Mouse (Mus musculus) C2C12 (cell line): ENCODE data around the gene Laptm5.

Source experiments
- CEBPB ChIP-seq: IDR thresholded peaks from one replicate; pipeline ENCODE4 v1.6.1; 2011; ENCODE audit warnings: low read depth, mild to moderate bottlenecking, control low read depth, moderate library complexity
- CTCF ChIP-seq: IDR thresholded peaks from one replicate; pipeline ENCODE4 v1.5.1; 2011; ENCODE audit not compliant: control insufficient read depth, insufficient read depth, insufficient read length
- USF1 ChIP-seq: IDR thresholded peaks from one replicate; pipeline ENCODE4 v1.6.1; 2011; ENCODE audit warnings: low read depth, mild to moderate bottlenecking, control low read depth, moderate library complexity

GRCm38 (mm10) chr4:130909167-130909874, 3.6 kb upstream of the Laptm5 start:
- TF ChIP-seq CTCF (no peak), CEBPB (no peak), USF1 (no peak)
